Mouse (Mus musculus): Measurements from ENCODE around the gene Rara.

GRCm38 (mm10) chr11:98937914-98938694 lies 10.5 kb downstream of the Rara start:
- TF ChIP-seq CTCF (IDR thresholded peaks at IDR 0.05; ENCODE audit: borderline replicate concordance, insufficient read depth, low read length) (no peak), POLR2A (IDR thresholded peaks at IDR 0.05; ENCODE audit: low read depth, low read length) (peak; percentile 52; the same call in 1 of the 2 replicates)
